Mouse (Mus musculus): ENCODE measurements around the gene Cbx6. TPM values are rescaled to one million over a fixed set of nuclear protein-coding genes. Genes with fewer than 3 reads are reported as not detected.

Cbx6 gene
- polyA plus RNA-seq, 1 experiment: 24.4 TPM

DNA sequence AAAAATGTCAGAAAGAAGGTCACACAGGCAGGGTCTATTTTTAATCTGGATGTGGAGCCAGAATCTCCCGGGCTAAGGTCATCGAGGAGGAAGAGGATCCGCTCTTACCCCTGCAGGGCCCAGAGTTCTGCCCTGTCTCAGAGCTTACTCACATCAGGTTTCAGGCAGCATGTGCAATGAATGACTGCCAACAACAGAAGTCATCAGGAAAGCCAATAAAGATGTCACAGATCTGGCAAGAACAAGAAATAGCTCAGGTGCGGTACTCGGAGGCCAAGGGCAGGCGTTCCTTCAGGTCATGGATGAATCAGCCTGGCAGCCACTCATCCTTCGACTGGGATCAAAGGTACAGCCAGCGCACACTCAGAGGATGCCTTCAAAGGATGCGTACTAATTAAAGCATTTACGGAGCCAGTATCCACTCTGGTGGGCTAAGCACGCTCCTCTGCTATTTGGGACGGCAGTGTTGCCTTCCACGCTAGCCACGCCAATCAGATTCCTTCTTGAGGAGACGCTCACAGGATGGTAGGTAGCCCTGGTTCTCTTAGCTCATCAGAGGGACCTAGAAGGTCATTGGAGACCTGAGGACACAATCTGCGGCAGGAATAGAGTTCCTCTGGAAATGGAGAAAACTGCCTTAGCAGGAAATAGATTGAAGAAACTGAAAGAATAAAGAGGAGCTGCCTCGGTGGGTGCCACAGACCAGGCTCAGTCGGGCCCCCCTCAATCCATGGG is 40.9 kb upstream of the Cbx6 start:
- 92% methylated on average over 18 of the region's 18 CpGs for WGBS
- no peaks in the 10 kb centered on the region for H3K4me1 ChIP-seq (ENCODE audit: control insufficient read depth, insufficient read depth, insufficient read length)
- no peak for TF ChIP-seq POLR2A (IDR thresholded peaks at IDR 0.05; ENCODE audit: low read depth, low read length)
- no peak for TF ChIP-seq CTCF (IDR thresholded peaks at IDR 0.05; ENCODE audit: extremely low read depth, insufficient read depth, insufficient read length, insufficient replicate concordance)
- no peaks in the 10 kb centered on the region for H3K36me3 ChIP-seq (ENCODE audit: control insufficient read depth, insufficient read depth, low read length)
- no peak overlapping the region for H3K27ac ChIP-seq (ENCODE audit: insufficient read depth, low read length)
- DNase-seq (ENCODE audit: low read depth in 1 of 2, low spot score in 2 of 2): no peak
- H3K4me3 ChIP-seq (ENCODE audit: extremely low read depth, insufficient read depth, insufficient read length): no peak overlapping the region
- no peaks in the 10 kb centered on the region for H3K27me3 ChIP-seq (ENCODE audit: control insufficient read depth, insufficient read depth, low read length)

DNA sequence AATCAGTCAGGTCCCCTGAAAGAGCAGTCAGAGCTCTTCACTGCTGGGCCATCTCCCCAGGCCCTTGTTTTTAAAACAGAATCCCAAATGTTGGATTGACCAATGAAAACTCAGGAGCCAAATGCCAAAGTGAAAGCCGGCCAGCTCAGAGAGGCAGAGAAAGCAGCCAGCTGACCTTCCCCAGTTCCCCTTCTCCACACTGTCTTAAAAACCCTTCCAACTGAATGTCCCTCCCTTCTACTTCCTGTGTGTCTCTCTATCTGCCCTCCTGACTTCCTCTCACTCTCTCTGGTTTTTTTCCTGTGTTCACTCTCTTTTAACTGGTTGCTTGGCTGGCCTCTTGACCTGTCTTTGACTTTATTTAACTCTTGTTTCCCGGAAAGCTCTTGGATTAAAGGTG is 39.5 kb upstream of the Cbx6 start:
- no peak overlapping the region for H3K27ac ChIP-seq (ENCODE audit: insufficient read depth, low read length)
- H3K4me1 ChIP-seq (ENCODE audit: control insufficient read depth, insufficient read depth, insufficient read length): no peaks in the 10 kb centered on the region
- DNase-seq (ENCODE audit: low read depth in 1 of 2, low spot score in 2 of 2): no peak
- 34% methylated on average over 2 of the region's 2 CpGs for WGBS
- no peaks in the 10 kb centered on the region for H3K36me3 ChIP-seq (ENCODE audit: control insufficient read depth, insufficient read depth, low read length)
- no peaks in the 10 kb centered on the region for H3K27me3 ChIP-seq (ENCODE audit: control insufficient read depth, insufficient read depth, low read length)
- TF ChIP-seq CTCF (IDR thresholded peaks at IDR 0.05; ENCODE audit: extremely low read depth, insufficient read depth, insufficient read length, insufficient replicate concordance): no peak
- no peak for TF ChIP-seq POLR2A (IDR thresholded peaks at IDR 0.05; ENCODE audit: low read depth, low read length)
- H3K4me3 ChIP-seq (ENCODE audit: extremely low read depth, insufficient read depth, insufficient read length): no peak overlapping the region

DNA sequence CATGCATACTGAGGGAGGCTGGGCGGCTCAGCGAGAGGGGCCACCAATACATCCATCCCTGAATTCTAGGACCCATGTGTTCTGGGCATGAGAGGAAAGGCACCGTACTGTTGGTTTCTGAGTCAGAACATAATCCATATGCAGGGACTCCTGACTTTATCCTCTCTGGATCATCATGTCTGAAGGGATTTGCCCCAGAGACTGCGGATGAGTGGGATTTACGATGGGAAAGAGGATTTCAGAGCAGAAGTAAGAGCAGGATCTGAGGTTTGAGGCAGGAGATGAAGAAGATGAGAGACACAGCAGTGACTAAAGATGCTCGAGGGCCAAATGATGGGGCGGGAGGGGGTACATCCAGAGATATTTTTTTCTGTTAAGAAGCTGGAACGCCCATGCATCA is 39.1 kb upstream of the Cbx6 start:
- Histone ChIP-seq H3K27me3 (ENCODE audit: control insufficient read depth, insufficient read depth, low read length) (no peaks in the 10 kb centered on the region), H3K4me3 (ENCODE audit: extremely low read depth, insufficient read depth, insufficient read length) (no peak overlapping the region), H3K27ac (ENCODE audit: insufficient read depth, low read length) (no peak overlapping the region), H3K4me1 (ENCODE audit: control insufficient read depth, insufficient read depth, insufficient read length) (no peaks in the 10 kb centered on the region), H3K36me3 (ENCODE audit: control insufficient read depth, insufficient read depth, low read length) (no peaks in the 10 kb centered on the region)
- TF ChIP-seq CTCF (IDR thresholded peaks at IDR 0.05; ENCODE audit: extremely low read depth, insufficient read depth, insufficient read length, insufficient replicate concordance) (no peak), POLR2A (IDR thresholded peaks at IDR 0.05; ENCODE audit: low read depth, low read length) (no peak)
- DNase-seq (ENCODE audit: low read depth in 1 of 2, low spot score in 2 of 2): no peak
- 94% methylated on average over 8 of the region's 8 CpGs for WGBS

DNA sequence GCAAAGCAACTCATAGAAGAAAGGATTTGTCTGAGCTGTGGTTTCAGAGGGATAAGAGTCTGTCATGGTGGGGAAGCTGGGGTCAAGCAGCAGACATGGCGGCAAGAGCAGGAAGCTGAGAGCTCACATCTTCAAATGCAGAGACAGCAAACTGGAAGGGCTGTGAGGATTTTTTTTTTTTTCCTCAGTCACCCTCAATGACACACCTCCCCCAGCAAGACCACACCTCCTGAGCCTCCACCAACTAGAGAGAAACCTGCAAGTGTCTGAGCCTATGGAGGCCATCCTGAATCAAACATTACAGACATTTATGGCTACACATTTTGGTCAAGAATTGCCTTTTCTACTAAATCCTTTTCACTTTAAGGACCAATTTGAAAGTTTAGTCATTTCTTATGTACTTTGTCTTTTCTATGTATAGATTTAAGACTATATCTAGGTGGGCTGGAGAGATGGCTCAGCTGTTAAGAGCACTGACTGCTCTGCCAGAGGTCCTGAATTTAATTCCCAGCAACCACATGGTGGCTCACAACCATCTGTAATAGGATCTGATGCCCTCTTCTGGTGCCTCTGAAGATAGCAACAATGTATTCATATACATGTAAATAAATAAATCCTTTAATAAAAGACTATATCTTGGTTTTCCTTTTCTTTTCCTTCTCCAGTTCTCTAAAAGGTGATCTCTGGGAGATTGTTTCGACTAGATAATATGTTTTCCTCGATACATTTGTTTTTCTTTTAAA is 32.9 kb upstream of the Cbx6 start:
- DNase-seq (ENCODE audit: low read depth in 1 of 2, low spot score in 2 of 2): no peak
- WGBS: 82% methylated on average over 3 of the region's 3 CpGs
- Histone ChIP-seq H3K4me1 (ENCODE audit: control insufficient read depth, insufficient read depth, insufficient read length) (no peaks in the 10 kb centered on the region), H3K4me3 (ENCODE audit: extremely low read depth, insufficient read depth, insufficient read length) (no peak overlapping the region), H3K27me3 (ENCODE audit: control insufficient read depth, insufficient read depth, low read length) (no peaks in the 10 kb centered on the region), H3K27ac (ENCODE audit: insufficient read depth, low read length) (no peak overlapping the region), H3K36me3 (ENCODE audit: control insufficient read depth, insufficient read depth, low read length) (no peaks in the 10 kb centered on the region)
- TF ChIP-seq CTCF (IDR thresholded peaks at IDR 0.05; ENCODE audit: extremely low read depth, insufficient read depth, insufficient read length, insufficient replicate concordance) (no peak), POLR2A (IDR thresholded peaks at IDR 0.05; ENCODE audit: low read depth, low read length) (no peak)

DNA sequence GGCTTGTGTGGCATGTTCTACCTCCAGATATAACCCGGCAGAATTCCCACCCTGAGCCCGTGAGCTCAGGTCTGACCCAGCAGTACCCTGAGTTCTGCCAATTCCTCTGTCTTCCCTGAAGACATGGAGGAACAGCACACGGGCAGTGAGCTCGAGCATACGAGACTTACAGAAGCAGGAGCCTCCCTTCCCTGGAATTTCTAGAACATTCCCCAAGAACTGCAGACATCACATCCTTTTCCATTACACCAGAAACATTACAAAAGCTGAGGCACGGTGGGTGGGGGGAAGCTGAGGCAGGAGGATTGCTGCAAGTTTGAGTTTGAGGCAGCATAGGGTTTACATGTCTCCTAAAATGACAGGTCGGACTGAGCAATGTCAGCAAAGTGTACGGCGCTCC is 25.3 kb upstream of the Cbx6 start:
- no peak for TF ChIP-seq CTCF (IDR thresholded peaks at IDR 0.05; ENCODE audit: extremely low read depth, insufficient read depth, insufficient read length, insufficient replicate concordance)
- no peak for TF ChIP-seq POLR2A (IDR thresholded peaks at IDR 0.05; ENCODE audit: low read depth, low read length)
- no peak for DNase-seq (ENCODE audit: low read depth in 1 of 2, low spot score in 2 of 2)
- 88% methylated on average over 9 of the region's 9 CpGs for WGBS
- H3K27ac ChIP-seq (ENCODE audit: insufficient read depth, low read length): no peak overlapping the region
- no peak overlapping the region for H3K4me3 ChIP-seq (ENCODE audit: extremely low read depth, insufficient read depth, insufficient read length)
- no peaks in the 10 kb centered on the region for H3K4me1 ChIP-seq (ENCODE audit: control insufficient read depth, insufficient read depth, insufficient read length)
- H3K27me3 ChIP-seq (ENCODE audit: control insufficient read depth, insufficient read depth, low read length): no peaks in the 10 kb centered on the region
- H3K36me3 ChIP-seq (ENCODE audit: control insufficient read depth, insufficient read depth, low read length): no peaks in the 10 kb centered on the region

DNA sequence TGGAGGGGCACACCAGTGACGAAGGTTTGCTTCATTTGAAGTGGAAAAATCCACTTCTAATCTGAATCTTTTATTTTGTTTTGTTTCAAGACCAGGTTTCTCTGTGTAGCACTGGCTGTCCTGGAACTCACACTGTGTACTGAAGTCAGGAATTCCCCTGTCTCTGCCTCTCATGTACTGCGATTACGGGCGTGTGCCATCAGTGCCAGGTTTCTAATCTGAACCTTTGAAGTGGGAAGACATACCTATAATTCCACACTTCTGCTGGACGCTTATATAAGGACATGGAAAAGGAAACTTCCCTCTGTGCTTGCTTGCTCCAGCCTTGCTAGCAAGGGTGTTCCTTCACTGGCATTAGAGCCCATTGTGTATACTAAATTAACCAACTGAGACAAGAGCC is 24.5 kb upstream of the Cbx6 start:
- H3K4me3 ChIP-seq (ENCODE audit: extremely low read depth, insufficient read depth, insufficient read length): no peak overlapping the region
- no peaks in the 10 kb centered on the region for H3K4me1 ChIP-seq (ENCODE audit: control insufficient read depth, insufficient read depth, insufficient read length)
- H3K27ac ChIP-seq (ENCODE audit: insufficient read depth, low read length): no peak overlapping the region
- no peak for DNase-seq (ENCODE audit: low read depth in 1 of 2, low spot score in 2 of 2)
- H3K27me3 ChIP-seq (ENCODE audit: control insufficient read depth, insufficient read depth, low read length): no peaks in the 10 kb centered on the region
- no peaks in the 10 kb centered on the region for H3K36me3 ChIP-seq (ENCODE audit: control insufficient read depth, insufficient read depth, low read length)
- TF ChIP-seq POLR2A (IDR thresholded peaks at IDR 0.05; ENCODE audit: low read depth, low read length) (no peak), CTCF (IDR thresholded peaks at IDR 0.05; ENCODE audit: extremely low read depth, insufficient read depth, insufficient read length, insufficient replicate concordance) (no peak)
- 89% methylated on average over 5 of the region's 5 CpGs for WGBS

DNA sequence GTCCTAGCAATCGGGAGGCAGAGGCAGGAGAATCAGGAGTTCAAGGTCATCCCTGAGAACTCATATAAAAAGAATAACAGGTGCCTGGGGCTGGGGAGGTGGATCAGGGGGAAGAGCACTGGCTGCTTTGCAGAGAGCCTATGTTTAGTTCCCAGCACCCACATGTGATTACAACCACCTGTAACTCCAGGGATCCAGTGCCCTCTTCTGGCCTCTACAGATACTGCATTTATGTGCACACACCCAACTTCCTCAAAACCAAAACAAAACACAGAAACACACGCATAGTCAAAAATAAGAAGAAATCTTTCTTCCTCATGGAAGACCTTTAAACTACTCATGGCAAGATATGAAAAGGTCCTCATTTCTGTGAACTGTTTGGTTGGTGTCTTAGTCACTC is 15.7 kb upstream of the Cbx6 start:
- no peak for DNase-seq (ENCODE audit: low read depth in 1 of 2, low spot score in 2 of 2)
- no peaks in the 10 kb centered on the region for H3K36me3 ChIP-seq (ENCODE audit: control insufficient read depth, insufficient read depth, low read length)
- no peaks in the 10 kb centered on the region for H3K4me1 ChIP-seq (ENCODE audit: control insufficient read depth, insufficient read depth, insufficient read length)
- no peaks in the 10 kb centered on the region for H3K27me3 ChIP-seq (ENCODE audit: control insufficient read depth, insufficient read depth, low read length)
- TF ChIP-seq CTCF (IDR thresholded peaks at IDR 0.05; ENCODE audit: extremely low read depth, insufficient read depth, insufficient read length, insufficient replicate concordance) (no peak), POLR2A (IDR thresholded peaks at IDR 0.05; ENCODE audit: low read depth, low read length) (no peak)
- 78% methylated on average over 2 of the region's 2 CpGs for WGBS
- no peak overlapping the region for H3K27ac ChIP-seq (ENCODE audit: insufficient read depth, low read length)
- no peak overlapping the region for H3K4me3 ChIP-seq (ENCODE audit: extremely low read depth, insufficient read depth, insufficient read length)
